Mouse (Mus musculus) gastrocnemius, postnatal 25 days (tissue): ENCODE measurements around the gene Selenos. TPM values are rescaled to one million over a fixed set of nuclear protein-coding genes. Genes with fewer than 3 reads are reported as not detected.
"Not testable (repeated sequence)": the region's sequence is repeated elsewhere in the genome, so short reads cannot be mapped to it uniquely, and the experiment has no call there.

Experiments
- DNase-seq: peaks from one replicate; pipeline ENCODE4 v3.0.0; 2022
- long read RNA-seq, 2 experiments: library from polyadenylated mRNA; stranded (forward); transcript quantifications; one replicate each; pipeline ENCODE4 v2.0.0; 2021
- total RNA-seq, 2 experiments: library from RNA; stranded (reverse); gene quantifications; 1 replicate in 1 of 2; 2 replicates in 1 of 2; pipeline ENCODE4 v1.2.3; 2021

The Selenos gene
- total RNA-seq, result 10 to 100 TPM; 25.6 to 27.3 TPM
- long read RNA-seq, experiment 1, transcript Selenos-201 (6 exons, 1,191 nt), result major isoform, 63 of 67 reads
- long read RNA-seq, experiment 1, partial matches to known transcripts, result 0 of 67 reads
- long read RNA-seq, experiment 1, other reads (novel, unspliced or antisense), result 2 of 67 reads
- long read RNA-seq, experiment 2, transcript Selenos-201 (6 exons, 1,191 nt), result major isoform, 51 of 53 reads
- long read RNA-seq, experiment 2, partial matches to known transcripts, result 0 of 53 reads
- long read RNA-seq, experiment 2, other reads (novel, unspliced or antisense), result 0 of 53 reads

- DNase-seq, result peak; percentile 95
Observed at GRCm38 (mm10) chr7:66079364-66080230, at the start of gene Selenos. Selenos (plus strand) TSS chr7:66079649.

GRCm38 (mm10) chr7:66036809-66037208 is 42.6 kb upstream of the Selenos start:
- DNase-seq, result no peak

- no peak for DNase-seq
Observed at GRCm38 (mm10) chr7:66038261-66038660, 41.2 kb upstream of the Selenos start.

GRCm38 (mm10) chr7:66038730-66039129 is 40.7 kb upstream of the Selenos start:
- no peak for DNase-seq

GRCm38 (mm10) chr7:66040026-66040814 is 39.2 kb upstream of the Selenos start:
- no peak for DNase-seq

- DNase-seq, result no peak
Observed at GRCm38 (mm10) chr7:66043552-66044459, 35.6 kb upstream of the Selenos start, which contains the start of gene Gm45213. Gm45213 (plus strand) TSS chr7:66043602.

- no peak for DNase-seq
Observed at GRCm38 (mm10) chr7:66044617-66045016, 34.8 kb upstream of the Selenos start.

- no peak for DNase-seq
Observed at GRCm38 (mm10) chr7:66046921-66047918, 32.2 kb upstream of the Selenos start.

- DNase-seq, result no peak
Observed at GRCm38 (mm10) chr7:66047975-66048374, 31.5 kb upstream of the Selenos start.

- no peak for DNase-seq
Observed at GRCm38 (mm10) chr7:66048446-66049230, 30.8 kb upstream of the Selenos start.

GRCm38 (mm10) chr7:66053946-66054483 is 25.4 kb upstream of the Selenos start:
- no peak for DNase-seq

- not testable (repeated sequence) for DNase-seq
Observed at GRCm38 (mm10) chr7:66055356-66055755, 24.1 kb upstream of the Selenos start.

GRCm38 (mm10) chr7:66058703-66059102 is 20.7 kb upstream of the Selenos start, which contains the start of gene Snrpa1:
Snrpa1 (plus strand) TSS chr7:66059003.
- DNase-seq, result no peak

- DNase-seq, result peak; percentile 82
Observed at GRCm38 (mm10) chr7:66060066-66060956, 19.1 kb upstream of the Selenos start.

- no peak for DNase-seq
Observed at GRCm38 (mm10) chr7:66061057-66061456, 18.4 kb upstream of the Selenos start.

- no peak for DNase-seq
Observed at GRCm38 (mm10) chr7:66076411-66076810, 3.0 kb upstream of the Selenos start.

GRCm38 (mm10) chr7:66080231-66080613 is 773 bp downstream of the Selenos start:
- DNase-seq, result no peak

- DNase-seq, result no peak
Observed at GRCm38 (mm10) chr7:66083757-66084156, 4.3 kb downstream of the Selenos start.
